Mouse (Mus musculus): ENCODE results near the gene Gm3854. TPM values are rescaled to one million over a fixed set of nuclear protein-coding genes. Genes with fewer than 3 reads are reported as not detected.

Gm3854 gene
- total RNA-seq, 4 experiments from 2014 or later: 0.17 to 0.44 (median 0.32) TPM

GRCm38 (mm10) chr7:6386995-6387394 is 43.4 kb downstream of the Gm3854 start:
- DNase-seq (ENCODE audit: low spot score): peak; percentile 48

DNA sequence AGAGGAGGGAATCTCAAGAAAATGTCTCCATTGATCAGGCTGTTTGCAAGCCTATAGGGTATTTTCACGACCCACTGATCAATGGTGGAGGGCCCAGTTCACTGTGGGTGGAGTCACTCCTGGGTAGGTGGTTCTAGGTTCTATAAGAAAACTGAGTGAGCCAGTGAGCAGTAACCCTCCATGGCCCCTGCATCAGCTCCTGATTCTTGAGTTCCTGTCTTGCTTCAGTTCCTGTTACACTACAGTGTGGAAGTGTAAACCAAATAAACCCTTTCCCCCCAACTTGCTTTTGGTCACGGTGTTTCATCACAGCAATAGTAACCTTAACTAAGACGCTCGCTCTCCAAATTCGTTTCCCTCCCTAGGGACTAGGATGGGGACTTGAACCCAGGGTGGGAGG is 45.4 kb downstream of the Gm3854 start:
- DNase-seq (ENCODE audit: low spot score): no peak

DNA sequence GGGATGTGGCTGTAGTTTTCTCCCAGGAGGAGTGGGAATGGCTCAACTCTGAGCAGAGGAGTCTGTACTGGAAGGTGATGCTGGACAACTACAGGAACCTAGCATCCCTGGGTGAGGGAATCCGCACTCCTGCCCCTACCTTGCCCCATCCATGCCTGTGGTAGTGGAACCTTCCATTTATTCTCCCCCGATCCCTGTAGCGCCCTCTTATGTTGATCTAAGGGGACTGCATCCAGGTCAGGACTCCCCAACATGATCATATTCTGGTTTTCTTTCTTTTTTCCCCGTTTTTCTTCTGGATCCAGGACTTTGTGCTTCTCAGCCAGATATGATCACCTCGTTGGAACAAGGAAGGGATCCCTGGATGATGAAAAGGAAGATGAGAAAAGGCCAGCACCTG is 45.9 kb downstream of the Gm3854 start:
- no peak for DNase-seq (ENCODE audit: low spot score)

DNA sequence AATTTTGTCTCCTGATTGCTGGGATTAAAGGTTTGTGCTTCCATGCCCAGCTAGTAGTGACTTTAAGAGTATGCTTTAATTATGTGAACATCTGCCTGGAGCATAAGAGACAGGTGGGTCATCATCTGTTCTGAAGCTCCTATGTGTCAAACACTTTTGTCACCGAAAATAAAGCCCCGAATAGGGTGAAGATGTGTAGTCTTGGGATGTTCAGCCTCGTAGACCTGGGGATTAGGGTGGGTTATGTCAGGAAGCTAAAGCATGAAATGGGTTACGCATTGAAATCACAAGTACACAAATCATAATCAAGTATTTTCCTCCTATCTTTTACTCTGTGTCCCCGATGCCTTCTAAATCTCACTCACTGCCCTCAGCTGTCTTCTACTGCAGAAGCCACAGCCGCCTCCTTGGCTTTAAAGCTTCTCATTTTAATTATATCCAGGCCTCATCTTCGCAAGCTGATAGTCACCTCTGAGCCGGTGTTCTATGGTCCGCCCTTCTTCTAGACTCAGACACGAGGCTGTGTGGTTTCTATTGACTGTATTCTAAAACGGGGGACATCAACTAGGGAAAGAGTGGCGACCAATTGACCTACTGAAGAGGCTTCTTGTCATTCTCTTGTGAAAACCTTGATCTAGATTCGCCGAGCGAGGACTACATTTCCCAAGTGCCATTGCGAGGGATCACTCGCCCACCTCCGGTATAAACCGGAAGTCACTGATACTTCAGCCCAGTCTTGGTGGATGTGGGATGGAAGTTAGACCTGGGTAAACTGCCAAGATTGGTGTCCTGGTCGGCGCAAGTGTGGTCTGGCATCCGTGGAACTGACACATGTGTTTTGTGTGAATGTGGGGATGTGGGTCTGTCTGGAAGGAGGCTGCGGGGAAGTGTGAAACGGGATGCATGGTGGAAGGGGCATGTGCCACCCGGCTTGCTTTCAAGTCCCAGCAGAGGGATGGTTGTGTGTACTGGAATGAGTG is 54.7 kb downstream of the Gm3854 start, which contains the start of gene Smim17:
Smim17 (plus strand) TSS at position 720 of the 980 bp plus-strand sequence.
- DNase-seq (ENCODE audit: low spot score): peak; percentile 17

Other genes with a start within 250 kb of the Gm3854 start
- gene Zfp787, start 187.8 kb upstream of the Gm3854 start, total RNA-seq (2022): 10 to 100 TPM; 24.7 to 29.4 (median 28.0) TPM
- 10 to 100 TPM in 2 of 4 experiments, 1 to 10 TPM in 2; 7.0 to 10.3 (median 9.9) TPM for gene Zfp444, start 171.5 kb upstream of the Gm3854 start, total RNA-seq (2022)
- gene Galp, start 146.7 kb upstream of the Gm3854 start, total RNA-seq (2022): not detected
- gene Zscan5b, start 121.5 kb upstream of the Gm3854 start, total RNA-seq (2022): not detected
- not detected for gene Epp13, start 91.0 kb upstream of the Gm3854 start, total RNA-seq (2022)
- 1 to 10 TPM; 2.9 to 4.9 (median 4.2) TPM for gene Zfp667, start 57.2 kb upstream of the Gm3854 start, total RNA-seq (2022)
- 1 to 10 TPM; 1.7 to 3.2 (median 1.9) TPM for gene Zfp583, start 12.5 kb upstream of the Gm3854 start, total RNA-seq (2022)
- gene Zfp78, start 19.5 kb downstream of the Gm3854 start, total RNA-seq (2022): 1 to 10 TPM; 2.2 to 3.8 (median 2.9) TPM
- gene Zfp28, start 39.5 kb downstream of the Gm3854 start, total RNA-seq (2022): 1 to 10 TPM; 2.2 to 5.0 (median 3.2) TPM
- gene Smim17, start 55.0 kb downstream of the Gm3854 start, total RNA-seq (2022): not detected
- not detected for gene Gm20715, start 66.5 kb downstream of the Gm3854 start, total RNA-seq (2022)
- not detected for gene Olfr1344, start 94.9 kb downstream of the Gm3854 start, total RNA-seq (2022)
- not detected for gene Olfr1336, start 112.4 kb downstream of the Gm3854 start, total RNA-seq (2022)
- not detected for gene Olfr1346, start 123.3 kb downstream of the Gm3854 start, total RNA-seq (2022)
- not detected for gene Olfr5, start 143.2 kb downstream of the Gm3854 start, total RNA-seq (2022)
- gene Olfr1347, start 156.0 kb downstream of the Gm3854 start, total RNA-seq (2022): not detected
- gene Olfr1348, start 165.0 kb downstream of the Gm3854 start, total RNA-seq (2022): not detected
- gene Olfr1349, start 179.2 kb downstream of the Gm3854 start, total RNA-seq (2022): not detected
- not detected for gene Olfr1350, start 221.1 kb downstream of the Gm3854 start, total RNA-seq (2022)